Mouse (Mus musculus): Measurements from ENCODE around the gene Rrp1.
A peak's percentile ranks its signal among the peaks of the same experiment; 100 is the strongest.

Gene Rrp1

GRCm38 (mm10) chr10:78412319-78413151 is at the start of gene Rrp1:
TSS of gene Rrp1 (minus strand) at chr10:78413043.
- DNase-seq (ENCODE audit: low read depth, low spot score), result peak; percentile 99

- no peak for DNase-seq (ENCODE audit: low read depth, low spot score)
Measured at GRCm38 (mm10) chr10:78461767-78462166, 48.9 kb upstream of the Rrp1 start.

- no peak for DNase-seq (ENCODE audit: low read depth, low spot score)
Measured at GRCm38 (mm10) chr10:78460463-78460862, 47.6 kb upstream of the Rrp1 start.

- peak; percentile 45 for DNase-seq (ENCODE audit: low read depth, low spot score)
Measured at GRCm38 (mm10) chr10:78458348-78459111, 45.7 kb upstream of the Rrp1 start.

GRCm38 (mm10) chr10:78457495-78458347 is 44.9 kb upstream of the Rrp1 start:
- DNase-seq (ENCODE audit: low read depth, low spot score), result peak; percentile 77

GRCm38 (mm10) chr10:78456696-78457095 is 43.9 kb upstream of the Rrp1 start:
- peak; percentile 41 for DNase-seq (ENCODE audit: low read depth, low spot score)

- peak; percentile 62 for DNase-seq (ENCODE audit: low read depth, low spot score)
Measured at GRCm38 (mm10) chr10:78452641-78453040, 39.8 kb upstream of the Rrp1 start.

GRCm38 (mm10) chr10:78450761-78451160 is 37.9 kb upstream of the Rrp1 start:
- DNase-seq (ENCODE audit: low read depth, low spot score), result no peak

- DNase-seq (ENCODE audit: low read depth, low spot score), result no peak
Measured at GRCm38 (mm10) chr10:78447396-78447795, 34.6 kb upstream of the Rrp1 start.

GRCm38 (mm10) chr10:78446195-78446594 is 33.4 kb upstream of the Rrp1 start:
- no peak for DNase-seq (ENCODE audit: low read depth, low spot score)

- no peak for DNase-seq (ENCODE audit: low read depth, low spot score)
Measured at GRCm38 (mm10) chr10:78442292-78442691, 29.4 kb upstream of the Rrp1 start.

GRCm38 (mm10) chr10:78441606-78442005 is 28.8 kb upstream of the Rrp1 start:
- DNase-seq (ENCODE audit: low read depth, low spot score), result no peak

GRCm38 (mm10) chr10:78440812-78441211 is 28.0 kb upstream of the Rrp1 start:
- DNase-seq (ENCODE audit: low read depth, low spot score), result peak; percentile 51

GRCm38 (mm10) chr10:78439990-78440389 is 27.1 kb upstream of the Rrp1 start:
- DNase-seq (ENCODE audit: low read depth, low spot score), result no peak

GRCm38 (mm10) chr10:78439550-78439949 is 26.7 kb upstream of the Rrp1 start:
- no peak for DNase-seq (ENCODE audit: low read depth, low spot score)

- peak; percentile 78 for DNase-seq (ENCODE audit: low read depth, low spot score)
Measured at GRCm38 (mm10) chr10:78438094-78438493, 25.3 kb upstream of the Rrp1 start.

- no peak for DNase-seq (ENCODE audit: low read depth, low spot score)
Measured at GRCm38 (mm10) chr10:78432853-78433252, 20.0 kb upstream of the Rrp1 start.

- no peak for DNase-seq (ENCODE audit: low read depth, low spot score)
Measured at GRCm38 (mm10) chr10:78429776-78430175, 16.9 kb upstream of the Rrp1 start.

GRCm38 (mm10) chr10:78429180-78429579 is 16.3 kb upstream of the Rrp1 start:
- DNase-seq (ENCODE audit: low read depth, low spot score), result no peak

GRCm38 (mm10) chr10:78428070-78428469 is 15.2 kb upstream of the Rrp1 start:
- DNase-seq (ENCODE audit: low read depth, low spot score), result no peak

GRCm38 (mm10) chr10:78426117-78426735 is 13.4 kb upstream of the Rrp1 start:
- no peak for DNase-seq (ENCODE audit: low read depth, low spot score)
